In the genomic region with DNA sequence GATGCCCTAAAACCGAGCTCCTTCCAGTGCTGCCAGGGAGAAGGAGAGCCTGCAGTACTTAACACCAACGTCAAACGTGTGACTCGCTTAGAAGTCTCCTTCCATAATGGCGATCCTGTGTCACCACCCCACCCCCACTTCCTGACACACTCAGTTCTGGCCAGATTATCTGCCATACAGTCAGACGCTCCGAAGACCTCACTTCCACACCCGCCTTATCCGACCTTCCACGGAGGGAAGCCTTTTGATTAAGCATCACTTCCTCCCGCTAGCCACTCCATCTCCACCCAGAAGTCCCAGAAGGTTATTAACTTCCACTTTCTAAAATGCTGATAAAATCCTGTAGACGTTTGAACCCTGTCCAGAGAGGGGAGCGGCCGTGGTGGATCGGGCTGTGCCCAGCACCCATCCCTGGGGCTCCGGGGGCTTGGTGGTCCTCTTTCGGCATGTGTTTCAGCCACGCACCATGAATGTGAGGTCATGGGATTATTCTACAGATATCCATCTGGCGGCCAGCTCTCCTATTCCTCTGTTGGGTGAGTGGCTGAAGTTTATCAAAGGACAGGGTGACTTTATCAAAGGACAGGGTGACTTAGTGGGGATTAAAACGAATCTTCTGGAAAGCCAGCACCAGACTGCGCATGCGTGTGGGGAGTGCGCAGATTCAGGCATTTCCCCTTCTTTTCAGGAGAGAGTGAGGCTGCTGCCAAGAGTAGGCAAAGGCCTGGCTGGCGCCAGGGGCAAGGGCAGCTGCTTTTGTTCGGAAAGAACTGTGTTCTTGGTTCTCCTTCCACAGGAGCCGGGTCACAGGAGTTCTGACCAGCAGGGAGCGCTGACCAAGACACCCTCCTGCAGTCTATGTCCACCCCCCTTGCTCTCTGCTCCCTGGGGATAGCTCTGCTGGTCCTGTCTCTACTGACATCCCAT, we compare ENCODE assay signal across 10 mouse cellular contexts. TPM values are rescaled to one million over a fixed set of nuclear protein-coding genes. Genes with fewer than 3 reads are reported as not detected.
DNase-seq lines count a peak whose midpoint lies in the region; ATAC-seq lines count a peak whose summit lies in the region.
"Had no signal": no experiment of that assay in that cellular context is flagged by ENCODE, and none has a peak within 500 bp of the region (broad histone marks: within the 10 kb centered on the region; RNA-seq: fewer than 3 reads in every experiment).

No protein-coding gene starts in this region.

- peak overlapping the region; percentile 5; the same call in 1 of the 2 replicates for H3K9ac ChIP-seq in liver, embryonic 11.5 days (ENCODE audit: low read depth, low read length)

- H3K27me3 ChIP-seq in liver, embryonic 11.5 days (replicated peaks; ENCODE audit: control insufficient read depth, insufficient read depth, low read length) = peaks cover 4% of the 10 kb centered on the region; the same call in 1 of the 2 replicates

- H3K27ac ChIP-seq in liver, embryonic 11.5 days (ENCODE audit: low read depth, low read length) = peak overlapping the region; percentile 34

- H3K4me1 ChIP-seq in liver, embryonic 11.5 days (replicated peaks; ENCODE audit: control insufficient read depth, insufficient read depth, low read length) = peaks cover 24% of the 10 kb centered on the region

- ATAC-seq in liver, embryonic 11.5 days (replicated peaks; ENCODE audit: low FRiP score) = 0 out of 2 replicates have a peak, but pooled peaks have one; percentile 51

- no peak overlapping the region for H3K4me3 ChIP-seq in liver, embryonic 11.5 days (ENCODE audit: low read depth, low read length)

- no peaks in the 10 kb centered on the region for H3K9me3 ChIP-seq in liver, embryonic 11.5 days (ENCODE audit: control insufficient read depth, low read length)

- peak overlapping the region; percentile 48 for H3K4me2 ChIP-seq in liver, embryonic 11.5 days

- 27% methylated on average over 27 of the region's 27 CpGs for WGBS in liver, embryonic 11.5 days

- peak; percentile 23 for DNase-seq in ovary, postnatal 36 days (ENCODE audit: low spot score)
- DNase-seq in ovary, postnatal 10 days (ENCODE audit: low spot score) = no peak
- peak; percentile 10 to 16 for DNase-seq in frontal cortex, postnatal 14 days (ENCODE audit: low spot score in 2 of 2)
- peak; percentile 65 for DNase-seq in kidney, postnatal 10 days
- DNase-seq in liver, embryonic 11.5 days (ENCODE audit: low spot score) = peak; percentile 46
- DNase-seq in adipocyte (ENCODE audit: low spot score) = no peak
- DNase-seq in ovary, postnatal 14 days (ENCODE audit: low spot score) = no peak
- no peak for DNase-seq in gastrocnemius, postnatal 10 days

- no peaks in the 10 kb centered on the region for H3K36me3 ChIP-seq in liver, embryonic 11.5 days (ENCODE audit: control insufficient read depth, insufficient read depth, low read length)

RNA-seq across cellular contexts. Expression of gene Foxl1, which starts 43.1 kb away (rescaled TPM):
- 0.61 and 0.73 TPM in 2 replicates for polyA plus RNA-seq in liver, embryonic 11.5 days (2014; fragmentation: Nextera tagmentation; extraction: Ambion mirVana)
- total RNA-seq in gastrocnemius, postnatal 10 days (2021) = under 1 TPM; 0.09 to 0.27 TPM
- total RNA-seq: layer of hippocampus, adult 18-20 months had no signal
- polyA plus RNA-seq: spleen, adult 2 months had no signal

RNA-seq across cellular contexts. Expression of gene Foxc2, which starts 54.9 kb away (rescaled TPM):
- polyA plus RNA-seq in liver, embryonic 11.5 days (2014; fragmentation: Nextera tagmentation; extraction: Ambion mirVana) = 2.6 and 3.4 TPM in 2 replicates
- 1 to 10 TPM in 1 of 2 experiments, under 1 TPM in 1; 0.78 to 1.1 TPM for total RNA-seq in gastrocnemius, postnatal 10 days (2021)

Comparison
In these comparisons a context has a peak if more than half of its experiments do, and no peak if none do; other contexts are left out.
1. DNase-seq: peak in ovary, postnatal 36 days (single experiment), frontal cortex, postnatal 14 days (2 of 2), kidney, postnatal 10 days (single experiment) and liver, embryonic 11.5 days (single experiment); none in ovary, postnatal 10 days (single experiment), adipocyte (single experiment), ovary, postnatal 14 days (single experiment) and gastrocnemius, postnatal 10 days (single experiment).